Mouse (Mus musculus) liver, embryonic 14.5 days (tissue): ENCODE measurements around the gene Olfr115. TPM values are rescaled to one million over a fixed set of nuclear protein-coding genes. Genes with fewer than 3 reads are reported as not detected.

Experiments
- ATAC-seq: fragments of 200-750 bp; cut with Nextera tagmentation; 2 replicates; pipeline ENCODE4 v1.8.0; 2017; ENCODE audit warnings: moderate number of reproducible peaks, mild to moderate bottlenecking, moderate library complexity; ENCODE audit not compliant: insufficient read depth
- DNase-seq, 3 experiments: peaks; one replicate each; pipeline ENCODE4 v3.0.0-alpha.2; 2012 to 2013; ENCODE audit warnings: low read depth in 3 of 3, low spot score in 3 of 3
- H3K27ac ChIP-seq: fragments of 300-500 bp; sonication (generic); 2 replicates; pipeline ENCODE4 v1.5.1; 2014; ENCODE audit warnings: moderate library complexity, mild to moderate bottlenecking, control low read depth, inconsistent platforms
- H3K27me3 ChIP-seq: fragments of 300-500 bp; sonication (generic); 2 replicates; pipeline ENCODE4 v1.6.1; 2014; ENCODE audit warnings: mild to moderate bottlenecking, low read length, moderate library complexity; ENCODE audit not compliant: control insufficient read depth, insufficient read depth
- H3K36me3 ChIP-seq: fragments of 300-500 bp; sonication (generic); replicated peaks from 2 replicates; pipeline ENCODE4 v1.6.1; 2014; ENCODE audit warnings: low read depth; ENCODE audit not compliant: control insufficient read depth, insufficient read depth
- H3K4me1 ChIP-seq, 2 experiments: fragments of 200-500 bp in 1 of 2; fragments of 300-500 bp in 1 of 2; sonication (generic) in 1 of 2; replicated peaks; 2 replicates each; pipeline ENCODE4 v1.6.1; 2012 to 2014; ENCODE audit warnings: antibody characterized with exemption in 1 of 2, inconsistent platforms in 1 of 2, low read length in 1 of 2; ENCODE audit not compliant: control insufficient read depth in 2 of 2, insufficient read depth in 2 of 2
- H3K4me2 ChIP-seq: fragments of 300-500 bp; sonication (generic); 2 replicates; pipeline ENCODE4 v1.6.1; 2014; ENCODE audit warnings: low read depth, mild to moderate bottlenecking, control low read depth, moderate library complexity
- H3K4me3 ChIP-seq, 2 experiments: fragments of 200-500 bp in 1 of 2; fragments of 300-500 bp in 1 of 2; sonication (generic) in 1 of 2; 2 replicates each; pipeline ENCODE4 v1.5.1; 2012 to 2014; ENCODE audit warnings: low read depth in 2 of 2, low read length in 2 of 2, mild to moderate bottlenecking in 2 of 2, control low read depth in 1 of 2, inconsistent platforms in 1 of 2, moderate library complexity in 1 of 2; ENCODE audit not compliant: insufficient read depth in 1 of 2
- H3K9ac ChIP-seq: fragments of 300-500 bp; sonication (generic); replicated peaks from 2 replicates; pipeline ENCODE4 v1.6.1; 2014; ENCODE audit warnings: mild to moderate bottlenecking, control low read depth, moderate library complexity
- H3K9me3 ChIP-seq: fragments of 300-500 bp; sonication (generic); 2 replicates; pipeline ENCODE4 v1.6.1; 2016; ENCODE audit warnings: low read length, mixed read lengths; ENCODE audit not compliant: control insufficient read depth
- CTCF ChIP-seq: IDR thresholded peaks from 2 replicates; pipeline ENCODE4 v1.5.1; 2016; ENCODE audit warnings: antibody characterized with exemption, low read depth, control low read depth
- EP300 ChIP-seq: IDR thresholded peaks from 2 replicates; pipeline ENCODE4 v1.6.1; 2016; ENCODE audit warnings: antibody characterized with exemption, low read depth
- polyA plus RNA-seq, 2 experiments: library from polyadenylated mRNA; depleted of rRNA in 1 of 2; stranded (reverse) in 1 of 2; unstranded in 1 of 2; fragments of >200 nt; fragmentation: Nextera tagmentation in 1 of 2; extraction: Ambion mirVana in 1 of 2; gene quantifications; 2 replicates each; pipeline versions ENCODE4 v1.2.1 to v1.2.3; 2012 to 2014

The Olfr115 gene
- polyA plus RNA-seq, 2 experiments = not detected

DNA sequence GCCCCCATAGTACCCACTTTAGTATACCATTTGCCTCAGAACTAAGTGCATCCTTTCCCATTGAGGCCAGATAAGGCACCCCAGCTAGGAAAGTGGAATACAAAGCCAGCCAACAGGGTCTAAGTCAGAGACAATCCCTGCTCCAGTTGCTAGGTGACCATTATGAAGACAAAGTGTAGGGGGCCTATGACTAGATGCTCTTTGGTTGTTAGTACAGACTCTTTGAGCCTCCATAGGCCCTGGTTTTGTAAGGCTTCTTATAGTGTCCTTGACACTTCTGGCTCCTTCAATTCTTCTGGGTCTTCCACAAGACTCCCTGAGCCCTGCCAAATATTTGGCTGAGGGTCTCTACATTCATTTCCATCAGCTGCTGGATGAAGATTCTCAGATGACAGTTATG lies 57.6 kb downstream of the Olfr115 start, which contains the start of gene Olfr112:
Olfr112 (minus strand) TSS at position 101 of the 400 bp plus-strand sequence.
- no peak within 1 kb of the TSS for H3K9ac ChIP-seq
- H3K36me3 ChIP-seq = no peaks in the 10 kb centered on the region
- H3K4me3 ChIP-seq = no peak within 1 kb of the TSS
- no peak for DNase-seq
- no peak for ATAC-seq
- no peaks in the 10 kb centered on the region for H3K27me3 ChIP-seq
- H3K4me2 ChIP-seq = no peak within 1 kb of the TSS
- no peaks in the 10 kb centered on the region for H3K4me1 ChIP-seq
- no peaks in the 10 kb centered on the region for H3K9me3 ChIP-seq
- TF ChIP-seq CTCF (no peak), EP300 (no peak)
- no peak within 1 kb of the TSS for H3K27ac ChIP-seq

Other genes starting within 250 kb of the Olfr115 start
- gene Olfr105-ps, start 248.1 kb downstream of the Olfr115 start, polyA plus RNA-seq (2012; rRNA removed) = not detected in 2 replicates
- not detected in 2 replicates for gene Olfr105-ps, start 248.1 kb downstream of the Olfr115 start, polyA plus RNA-seq (2014; fragmentation: Nextera tagmentation; extraction: Ambion mirVana)
- not detected in 2 replicates for gene Olfr106-ps, start 236.7 kb downstream of the Olfr115 start, polyA plus RNA-seq (2012; rRNA removed)
- gene Olfr106-ps, start 236.7 kb downstream of the Olfr115 start, polyA plus RNA-seq (2014; fragmentation: Nextera tagmentation; extraction: Ambion mirVana) = not detected in 2 replicates
- gene Olfr107, start 227.9 kb downstream of the Olfr115 start, polyA plus RNA-seq (2012; rRNA removed) = not detected in 2 replicates
- not detected in 2 replicates for gene Olfr107, start 227.9 kb downstream of the Olfr115 start, polyA plus RNA-seq (2014; fragmentation: Nextera tagmentation; extraction: Ambion mirVana)
- gene Olfr108, start 181.6 kb downstream of the Olfr115 start, polyA plus RNA-seq (2012; rRNA removed) = not detected in 2 replicates
- gene Olfr108, start 181.6 kb downstream of the Olfr115 start, polyA plus RNA-seq (2014; fragmentation: Nextera tagmentation; extraction: Ambion mirVana) = not detected in 2 replicates
- not detected in 2 replicates for gene Olfr109, start 168.2 kb downstream of the Olfr115 start, polyA plus RNA-seq (2012; rRNA removed)
- not detected in 2 replicates for gene Olfr109, start 168.2 kb downstream of the Olfr115 start, polyA plus RNA-seq (2014; fragmentation: Nextera tagmentation; extraction: Ambion mirVana)
- gene H2-M2, start 143.6 kb downstream of the Olfr115 start, polyA plus RNA-seq (2012; rRNA removed) = not detected in 2 replicates
- not detected in 2 replicates for gene H2-M2, start 143.6 kb downstream of the Olfr115 start, polyA plus RNA-seq (2014; fragmentation: Nextera tagmentation; extraction: Ambion mirVana)
- gene Olfr110, start 134.6 kb downstream of the Olfr115 start, polyA plus RNA-seq (2012; rRNA removed) = 0.02 TPM in 1 of 2 replicates, not detected in the other
- not detected in 2 replicates for gene Olfr110, start 134.6 kb downstream of the Olfr115 start, polyA plus RNA-seq (2014; fragmentation: Nextera tagmentation; extraction: Ambion mirVana)
- 0.03 and 0.04 TPM in 2 replicates for gene Olfr111, start 119.1 kb downstream of the Olfr115 start, polyA plus RNA-seq (2012; rRNA removed)
- 0.13 TPM in 1 of 2 replicates, not detected in the other for gene Olfr111, start 119.1 kb downstream of the Olfr115 start, polyA plus RNA-seq (2014; fragmentation: Nextera tagmentation; extraction: Ambion mirVana)
- not detected in 2 replicates for gene Olfr112, start 57.7 kb downstream of the Olfr115 start, polyA plus RNA-seq (2012; rRNA removed)
- gene Olfr112, start 57.7 kb downstream of the Olfr115 start, polyA plus RNA-seq (2014; fragmentation: Nextera tagmentation; extraction: Ambion mirVana) = not detected in 2 replicates
- gene Olfr113, start 49.4 kb downstream of the Olfr115 start, polyA plus RNA-seq (2012; rRNA removed) = not detected in 2 replicates
- not detected in 2 replicates for gene Olfr113, start 49.4 kb downstream of the Olfr115 start, polyA plus RNA-seq (2014; fragmentation: Nextera tagmentation; extraction: Ambion mirVana)
- gene Olfr114, start 34.4 kb downstream of the Olfr115 start, polyA plus RNA-seq (2012; rRNA removed) = not detected in 2 replicates
- gene Olfr114, start 34.4 kb downstream of the Olfr115 start, polyA plus RNA-seq (2014; fragmentation: Nextera tagmentation; extraction: Ambion mirVana) = not detected in 2 replicates
- not detected in 2 replicates for gene Olfr116, start 90 bp upstream of the Olfr115 start, polyA plus RNA-seq (2012; rRNA removed)
- not detected in 2 replicates for gene Olfr116, start 90 bp upstream of the Olfr115 start, polyA plus RNA-seq (2014; fragmentation: Nextera tagmentation; extraction: Ambion mirVana)
- not detected in 2 replicates for gene Olfr117, start 36.7 kb upstream of the Olfr115 start, polyA plus RNA-seq (2012; rRNA removed)
- gene Olfr117, start 36.7 kb upstream of the Olfr115 start, polyA plus RNA-seq (2014; fragmentation: Nextera tagmentation; extraction: Ambion mirVana) = not detected in 2 replicates
- gene Olfr118, start 39.9 kb upstream of the Olfr115 start, polyA plus RNA-seq (2012; rRNA removed) = not detected in 2 replicates
- gene Olfr118, start 39.9 kb upstream of the Olfr115 start, polyA plus RNA-seq (2014; fragmentation: Nextera tagmentation; extraction: Ambion mirVana) = not detected in 2 replicates
- gene Olfr119, start 69.5 kb upstream of the Olfr115 start, polyA plus RNA-seq (2012; rRNA removed) = not detected in 2 replicates
- gene Olfr119, start 69.5 kb upstream of the Olfr115 start, polyA plus RNA-seq (2014; fragmentation: Nextera tagmentation; extraction: Ambion mirVana) = not detected in 2 replicates
- not detected in 2 replicates for gene Olfr120, start 94.7 kb upstream of the Olfr115 start, polyA plus RNA-seq (2012; rRNA removed)
- not detected in 2 replicates for gene Olfr120, start 94.7 kb upstream of the Olfr115 start, polyA plus RNA-seq (2014; fragmentation: Nextera tagmentation; extraction: Ambion mirVana)
- not detected in 2 replicates for gene Olfr121, start 121.7 kb upstream of the Olfr115 start, polyA plus RNA-seq (2012; rRNA removed)
- not detected in 2 replicates for gene Olfr121, start 121.7 kb upstream of the Olfr115 start, polyA plus RNA-seq (2014; fragmentation: Nextera tagmentation; extraction: Ambion mirVana)
- gene Olfr122, start 141.5 kb upstream of the Olfr115 start, polyA plus RNA-seq (2012; rRNA removed) = not detected in 2 replicates
- not detected in 2 replicates for gene Olfr122, start 141.5 kb upstream of the Olfr115 start, polyA plus RNA-seq (2014; fragmentation: Nextera tagmentation; extraction: Ambion mirVana)
- gene Olfr123, start 166.4 kb upstream of the Olfr115 start, polyA plus RNA-seq (2012; rRNA removed) = not detected in 2 replicates
- not detected in 2 replicates for gene Olfr123, start 166.4 kb upstream of the Olfr115 start, polyA plus RNA-seq (2014; fragmentation: Nextera tagmentation; extraction: Ambion mirVana)
- gene Olfr124, start 172.8 kb upstream of the Olfr115 start, polyA plus RNA-seq (2012; rRNA removed) = not detected in 2 replicates
- not detected in 2 replicates for gene Olfr124, start 172.8 kb upstream of the Olfr115 start, polyA plus RNA-seq (2014; fragmentation: Nextera tagmentation; extraction: Ambion mirVana)
- not detected in 2 replicates for gene Olfr125, start 205.8 kb upstream of the Olfr115 start, polyA plus RNA-seq (2012; rRNA removed)
- gene Olfr125, start 205.8 kb upstream of the Olfr115 start, polyA plus RNA-seq (2014; fragmentation: Nextera tagmentation; extraction: Ambion mirVana) = not detected in 2 replicates
- not detected in 2 replicates for gene Olfr126, start 220.4 kb upstream of the Olfr115 start, polyA plus RNA-seq (2012; rRNA removed)
- not detected in 2 replicates for gene Olfr126, start 220.4 kb upstream of the Olfr115 start, polyA plus RNA-seq (2014; fragmentation: Nextera tagmentation; extraction: Ambion mirVana)